Mouse (Mus musculus) granulocyte monocyte progenitor cell, adult 5-6 weeks (primary cell): ENCODE results near the gene Dnajb13. TPM values are rescaled to one million over a fixed set of nuclear protein-coding genes. Genes with fewer than 3 reads are reported as not detected.
A peak's percentile ranks its signal among the peaks of the same experiment; 100 is the strongest.

Experiments used
- ATAC-seq: replicated peaks from 2 replicates; pipeline ENCODE4 v1.8.0; 2016; ENCODE audit warnings: mild to moderate bottlenecking, moderate TSS enrichment, inconsistent platforms; ENCODE audit not compliant: poor library complexity, severe bottlenecking
- total RNA-seq, 2 experiments: library from RNA; stranded (forward) in 1 of 2; stranded (reverse) in 1 of 2; fragments of 200-712, 200-1000 nt in 1 of 2; fragments of >200 nt in 1 of 2; fragmentation: Nextera tagmentation in 1 of 2; gene quantifications; 2 replicates each; pipeline ENCODE4 v1.2.3; 2014 to 2017

Gene Dnajb13
- total RNA-seq, 2 experiments from 2014 or later, result not detected

DNA sequence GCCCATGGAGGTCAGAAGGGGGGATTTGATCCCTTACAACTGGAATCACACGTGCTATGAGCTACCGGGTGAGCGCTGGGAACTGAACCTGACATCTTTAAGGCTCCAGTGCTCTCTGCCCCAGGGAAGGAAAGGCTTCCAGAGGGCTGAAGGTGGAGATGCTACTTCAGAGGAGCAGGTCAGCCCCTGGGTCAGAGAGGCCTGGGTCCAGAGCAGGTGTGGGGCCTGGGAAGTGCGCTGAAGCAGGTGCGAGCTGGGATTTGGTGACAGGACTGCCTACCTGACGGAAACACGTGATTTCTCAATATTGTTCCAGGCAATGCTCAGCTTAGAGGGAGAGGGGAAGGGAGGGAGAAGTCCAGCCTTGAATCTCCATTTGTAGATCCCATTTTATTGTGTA is 50.5 kb downstream of the Dnajb13 start:
- ATAC-seq, result no peak

DNA sequence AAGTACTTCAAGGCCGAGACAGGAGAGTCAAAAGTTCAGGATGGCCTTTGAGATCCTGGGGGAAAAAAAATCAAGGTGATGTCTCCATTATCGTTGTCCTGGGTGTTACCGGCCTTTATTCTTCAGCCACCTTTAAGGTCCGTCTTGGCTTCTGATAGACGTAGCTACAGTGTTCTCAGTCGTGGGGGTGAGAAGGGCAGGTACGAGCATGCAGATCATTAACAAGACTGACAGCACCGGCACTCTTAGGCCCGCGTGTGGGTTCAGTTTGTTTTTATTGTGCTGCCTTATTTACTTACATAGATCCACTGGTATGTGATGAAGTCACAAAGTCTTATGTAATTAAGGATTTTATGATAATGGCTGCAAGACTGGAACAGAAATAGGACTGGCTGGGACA is 51.0 kb downstream of the Dnajb13 start:
- no peak for ATAC-seq

DNA sequence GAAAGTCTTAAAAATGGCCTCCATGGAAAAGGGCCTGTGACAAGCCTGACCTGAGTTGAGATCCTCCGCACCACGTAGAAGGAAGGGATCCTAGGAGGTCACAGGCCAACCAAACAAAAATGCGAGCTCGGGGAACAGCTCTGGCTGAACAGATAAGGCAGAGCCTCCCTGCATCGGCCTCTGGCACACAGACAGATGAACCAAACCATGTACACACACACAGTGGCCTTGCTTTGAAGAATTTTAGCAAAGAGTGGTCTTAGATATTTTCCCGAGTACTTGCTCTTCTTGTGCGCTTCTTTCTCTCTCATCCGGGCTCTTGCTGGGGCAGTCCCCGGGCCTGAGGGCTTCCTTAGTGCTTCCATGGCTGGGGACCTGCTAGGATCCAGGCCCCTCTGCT is 51.6 kb downstream of the Dnajb13 start:
- ATAC-seq, result no peak

DNA sequence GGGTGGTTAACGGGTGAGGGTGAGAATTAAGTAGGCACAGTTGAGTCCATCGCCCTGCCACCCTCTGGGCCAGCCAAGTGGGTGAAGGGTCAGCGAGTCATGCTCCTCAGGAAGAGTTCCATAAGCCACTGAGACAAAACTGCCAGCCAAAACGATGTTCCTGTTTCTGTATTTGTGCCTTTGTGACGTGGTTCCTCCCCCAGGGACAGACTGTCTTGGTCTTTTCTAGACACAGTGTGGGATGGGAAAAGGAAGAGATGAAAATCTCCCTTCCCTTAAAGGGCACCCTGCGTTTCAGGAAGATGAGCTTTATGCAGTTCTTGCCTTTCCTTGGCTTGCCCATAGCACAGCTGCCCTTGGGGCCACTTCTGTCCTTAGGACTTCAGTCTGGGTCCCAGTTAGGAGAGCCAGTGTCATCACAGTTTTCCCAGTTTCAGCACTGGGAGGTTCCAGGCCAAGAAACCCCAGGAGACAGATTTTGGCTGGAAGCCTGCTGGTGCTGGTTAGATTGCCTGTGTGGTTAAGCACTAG is 53.1 kb downstream of the Dnajb13 start:
- ATAC-seq, result peak; percentile 81

DNA sequence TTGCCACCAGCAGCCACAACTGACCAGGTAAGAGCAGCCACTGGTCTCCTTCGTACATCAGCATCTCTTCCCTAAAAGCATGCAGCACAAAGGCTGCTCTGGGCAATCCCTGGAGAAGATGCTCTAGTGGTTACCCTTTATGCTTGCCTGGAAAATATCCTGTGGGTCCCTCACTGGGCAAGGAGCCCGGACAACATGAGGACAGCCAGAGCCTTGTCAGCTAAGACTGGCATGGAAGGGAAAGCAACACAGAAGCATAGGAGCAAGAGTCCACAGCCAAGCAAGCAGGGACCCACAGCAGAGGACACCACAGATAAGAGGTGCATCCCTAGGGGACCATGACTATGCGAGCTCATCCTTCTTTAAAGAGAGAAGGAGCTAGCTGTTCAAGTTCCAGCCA is 54.9 kb downstream of the Dnajb13 start:
- ATAC-seq, result no peak

DNA sequence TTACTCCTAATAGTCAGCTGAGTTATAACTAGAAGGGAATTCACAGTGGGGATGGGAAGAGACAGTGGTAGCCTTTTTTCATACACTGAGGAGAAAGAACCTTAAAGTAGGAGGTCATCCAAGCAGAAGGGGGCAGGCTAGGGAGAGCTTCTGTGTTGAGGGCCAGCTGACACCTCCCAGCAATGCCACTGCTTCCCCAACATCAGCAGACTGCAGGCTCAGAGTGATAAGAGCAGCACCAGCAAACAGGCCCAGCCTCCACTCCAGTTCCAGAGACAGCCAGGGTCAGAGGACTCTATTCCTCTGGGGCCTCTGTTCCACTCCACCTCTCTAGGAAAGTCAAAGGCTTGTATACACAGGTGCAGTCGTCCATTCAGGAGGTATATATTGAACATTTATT is 56.6 kb downstream of the Dnajb13 start:
- no peak for ATAC-seq

Other genes with a start within 250 kb of the Dnajb13 start
- gene P4ha3, start 229.4 kb downstream of the Dnajb13 start, total RNA-seq (2014; fragmentation: Nextera tagmentation), result not detected in 2 replicates
- not detected in 2 replicates for gene P4ha3, start 229.4 kb downstream of the Dnajb13 start, total RNA-seq (2017)
- 50.5 and 60.2 TPM in 2 replicates for gene C2cd3, start 142.7 kb downstream of the Dnajb13 start, total RNA-seq (2014; fragmentation: Nextera tagmentation)
- gene C2cd3, start 142.7 kb downstream of the Dnajb13 start, total RNA-seq (2017), result 21.0 and 30.9 TPM in 2 replicates
- 24.9 and 27.0 TPM in 2 replicates for gene Ppme1, start 142.7 kb downstream of the Dnajb13 start, total RNA-seq (2014; fragmentation: Nextera tagmentation)
- 42.7 and 71.7 TPM in 2 replicates for gene Ppme1, start 142.7 kb downstream of the Dnajb13 start, total RNA-seq (2017)
- not detected in 2 replicates for gene Ucp3, start 42.0 kb downstream of the Dnajb13 start, total RNA-seq (2014; fragmentation: Nextera tagmentation)
- gene Ucp3, start 42.0 kb downstream of the Dnajb13 start, total RNA-seq (2017), result not detected in 2 replicates
- 413 and 551 TPM in 2 replicates for gene Ucp2, start 21.6 kb downstream of the Dnajb13 start, total RNA-seq (2014; fragmentation: Nextera tagmentation)
- gene Ucp2, start 21.6 kb downstream of the Dnajb13 start, total RNA-seq (2017), result 97.5 and 99.2 TPM in 2 replicates
- 5.4 and 14.1 TPM in 2 replicates for gene Coa4, start 22.1 kb upstream of the Dnajb13 start, total RNA-seq (2014; fragmentation: Nextera tagmentation)
- 20.0 and 21.1 TPM in 2 replicates for gene Coa4, start 22.1 kb upstream of the Dnajb13 start, total RNA-seq (2017)
- gene Rab6a, start 92.5 kb upstream of the Dnajb13 start, total RNA-seq (2014; fragmentation: Nextera tagmentation), result 55.9 and 62.1 TPM in 2 replicates
- gene Rab6a, start 92.5 kb upstream of the Dnajb13 start, total RNA-seq (2017), result 43.0 and 56.3 TPM in 2 replicates
- gene Mrpl48, start 93.3 kb upstream of the Dnajb13 start, total RNA-seq (2014; fragmentation: Nextera tagmentation), result 67.1 TPM in 2 replicates
- gene Mrpl48, start 93.3 kb upstream of the Dnajb13 start, total RNA-seq (2017), result 88.1 and 99.5 TPM in 2 replicates
- gene Plekhb1, start 147.5 kb upstream of the Dnajb13 start, total RNA-seq (2014; fragmentation: Nextera tagmentation), result not detected in 2 replicates
- not detected in 2 replicates for gene Plekhb1, start 147.5 kb upstream of the Dnajb13 start, total RNA-seq (2017)
- 29.7 and 32.1 TPM in 2 replicates for gene Fam168a, start 191.7 kb upstream of the Dnajb13 start, total RNA-seq (2014; fragmentation: Nextera tagmentation)
- gene Fam168a, start 191.7 kb upstream of the Dnajb13 start, total RNA-seq (2017), result 6.3 and 9.5 TPM in 2 replicates